Mouse (Mus musculus) ES-E14 (cell line): ENCODE results near the gene Slu7. TPM values are rescaled to one million over a fixed set of nuclear protein-coding genes. Genes with fewer than 3 reads are reported as not detected.

Experiments used
- DNase-seq: peaks from one replicate; pipeline ENCODE4 v3.0.0-alpha.2; 2013; ENCODE audit warnings: low read depth, low spot score
- H3K27ac ChIP-seq: 2 replicates; pipeline ENCODE4 v1.5.1; 2012; ENCODE audit warnings: low read depth, mild to moderate bottlenecking, low read length, moderate library complexity, mixed read lengths; ENCODE audit not compliant: poor library complexity, insufficient read depth, severe bottlenecking
- H3K36me3 ChIP-seq: 2 replicates; pipeline ENCODE4 v1.6.1; 2012; ENCODE audit warnings: mild to moderate bottlenecking, low read length, moderate library complexity, mixed read lengths; ENCODE audit not compliant: control insufficient read depth, poor library complexity, insufficient read depth, severe bottlenecking
- H3K4me1 ChIP-seq, 2 experiments: fragments of 150-350 bp in 1 of 2; sonication (generic) in 1 of 2; 2 replicates each; pipeline ENCODE4 v1.6.1; 2012; ENCODE audit warnings: low read length in 2 of 2, mild to moderate bottlenecking in 1 of 2, mixed read lengths in 1 of 2; ENCODE audit not compliant: control insufficient read depth in 2 of 2, insufficient read depth in 2 of 2, poor library complexity in 1 of 2
- H3K4me3 ChIP-seq, 2 experiments: fragments of 150-350 bp in 1 of 2; sonication (generic) in 1 of 2; 2 replicates each; pipeline ENCODE4 v1.5.1; 2012; ENCODE audit warnings: low read length in 2 of 2, low read depth in 1 of 2, mild to moderate bottlenecking in 1 of 2, mixed read lengths in 1 of 2; ENCODE audit not compliant: insufficient read depth in 1 of 2, poor library complexity in 1 of 2, severe bottlenecking in 1 of 2
- H3K9ac ChIP-seq: 2 replicates; pipeline ENCODE4 v1.6.1; 2012; ENCODE audit warnings: low read depth, mild to moderate bottlenecking, low read length, mixed read lengths; ENCODE audit not compliant: poor library complexity, insufficient read depth, severe bottlenecking
- H3K9me3 ChIP-seq: fragments of 150-350 bp; sonication (generic); 2 replicates; pipeline ENCODE4 v1.6.1; 2012; ENCODE audit warnings: low read depth, mild to moderate bottlenecking, low read length; ENCODE audit not compliant: control insufficient read depth, insufficient read depth
- CHD2 ChIP-seq: IDR thresholded peaks from 2 replicates; pipeline ENCODE4 v1.6.1; 2014; ENCODE audit warnings: mild to moderate bottlenecking, low read depth, low read length, inconsistent platforms
- HCFC1 ChIP-seq: IDR thresholded peaks from 2 replicates; pipeline ENCODE4 v1.6.1; 2012; ENCODE audit warnings: low read length, inconsistent platforms, borderline replicate concordance; ENCODE audit not compliant: insufficient read depth
- MAFK ChIP-seq: IDR thresholded peaks from 2 replicates; pipeline ENCODE4 v1.6.1; 2014; ENCODE audit warnings: mild to moderate bottlenecking, low read depth, low read length, inconsistent platforms; ENCODE audit not compliant: insufficient read depth
- ZC3H11A ChIP-seq: IDR thresholded peaks from 2 replicates; pipeline ENCODE4 v1.6.1; 2012; ENCODE audit warnings: low read depth, mild to moderate bottlenecking, inconsistent platforms, low read length, borderline replicate concordance
- ZNF384 ChIP-seq: IDR thresholded peaks from 2 replicates; pipeline ENCODE4 v1.6.1; 2012; ENCODE audit warnings: low read depth, low read length, inconsistent platforms
- in situ Hi-C, 2 experiments: fragments of 600-800 bp; cut with MboI; formaldehyde crosslinking; loops; one replicate each; pipeline ENCODE4 v1.15.1; 2025; ENCODE audit warnings: low sequenced_read_pairs in 2 of 2, inconsistent platforms in 1 of 2; ENCODE audit not compliant: unreplicated experiment in 2 of 2
- total RNA-seq: library from RNA; depleted of rRNA; stranded (reverse); fragments of 300-350 nt; gene quantifications from 2 replicates; pipeline ENCODE4 v1.2.3, GENCODE M21; 2012

The Slu7 gene
- total RNA-seq, 1 experiment: 28.8 TPM

GRCm38 (mm10) chr11:43417201-43417600 is 16.3 kb upstream of the Slu7 start:
- DNase-seq: no peak
- TF ChIP-seq HCFC1 (no peak), MAFK (no peak), ZC3H11A (no peak), CHD2 (no peak), ZNF384 (no peak)
- Histone ChIP-seq H3K27ac (no peak overlapping the region), H3K9ac (no peak overlapping the region), H3K4me1 (no peaks in the 10 kb centered on the region), H3K9me3 (no peaks in the 10 kb centered on the region), H3K36me3 (peaks cover 7% of the 10 kb centered on the region; the same call in 1 of the 2 replicates), H3K4me3 (no peak overlapping the region)
- in situ Hi-C loops: no loop called here

GRCm38 (mm10) chr11:43424386-43424785 is 9.2 kb upstream of the Slu7 start:
- Histone ChIP-seq H3K9ac (no peak overlapping the region), H3K9me3 (no peaks in the 10 kb centered on the region), H3K27ac (no peak overlapping the region), H3K4me1 (peaks cover 0 to 2% of the 10 kb centered on the region in 2 experiments; a peak in 1 of 4 replicates), H3K4me3 (peak overlapping the region in 1 of 2 experiments; percentile 75; a peak in 2 of 4 replicates), H3K36me3 (peaks cover 11% of the 10 kb centered on the region; the same call in 1 of the 2 replicates)
- TF ChIP-seq ZC3H11A (0 out of 2 replicates have a peak, but pooled peaks have one; percentile 8), MAFK (no peak)
- in situ Hi-C loops: no loop called here
- DNase-seq: no peak

- TF ChIP-seq CHD2: no peak
- no peak for TF ChIP-seq ZC3H11A
- no peak for TF ChIP-seq ZNF384
- no peak for TF ChIP-seq MAFK
- no peak for TF ChIP-seq HCFC1
- Histone ChIP-seq H3K4me1 (peaks cover 0 to 2% of the 10 kb centered on the region in 2 experiments; a peak in 1 of 4 replicates), H3K9ac (no peak overlapping the region), H3K4me3 (peak overlapping the region; percentile 69 to 75), H3K9me3 (no peaks in the 10 kb centered on the region), H3K36me3 (peaks cover 11% of the 10 kb centered on the region; the same call in 1 of the 2 replicates), H3K27ac (no peak overlapping the region)
- in situ Hi-C loops: no loop called here
- no peak for DNase-seq
Measured at GRCm38 (mm10) chr11:43425166-43425709, 8.3 kb upstream of the Slu7 start.

GRCm38 (mm10) chr11:43425824-43426413 is 7.6 kb upstream of the Slu7 start, which contains the start of gene Pttg1:
Gene Pttg1 (minus strand): TSS chr11:43426251.
- no peaks in the 10 kb centered on the region for H3K9me3 ChIP-seq
- in situ Hi-C loops: no loop called here
- DNase-seq: peak; percentile 70

More at GRCm38 (mm10) chr11:43425824-43426413, 7.6 kb upstream of the Slu7 start, which contains the start of gene Pttg1:
- no peak for TF ChIP-seq MAFK
- TF ChIP-seq CHD2: 0 out of 2 replicates have a peak, but pooled peaks have one; percentile 19
- no peak for TF ChIP-seq ZNF384
- no peak for TF ChIP-seq ZC3H11A
- TF ChIP-seq HCFC1: no peak
- peaks cover 0 to 2% of the 10 kb centered on the region in 2 experiments; a peak in 1 of 4 replicates for H3K4me1 ChIP-seq
- no peak within 1 kb of the TSS; the same call in 1 of the 2 replicates for H3K27ac ChIP-seq
- peak within 1 kb of the TSS; percentile 75 for H3K9ac ChIP-seq
- peak within 1 kb of the TSS; percentile 69 to 75 for H3K4me3 ChIP-seq
- H3K36me3 ChIP-seq: peaks cover 7% of the 10 kb centered on the region; the same call in 1 of the 2 replicates
